Mouse (Mus musculus) E14TG2a.4 (cell line): ENCODE data around the gene Tenm4.

Experiments
- H3K27me3 ChIP-seq: 2 replicates; pipeline ENCODE4 v1.6.1; 2014; ENCODE audit warnings: low read length, control low read depth; ENCODE audit not compliant: insufficient read depth
- H3K36me3 ChIP-seq: 2 replicates; pipeline ENCODE4 v1.6.1; 2014; ENCODE audit warnings: low read length, control low read depth; ENCODE audit not compliant: insufficient read depth
- H3K4me1 ChIP-seq: replicated peaks from 2 replicates; pipeline ENCODE4 v1.6.1; 2014; ENCODE audit warnings: low read depth, low read length, control low read depth
- H3K4me3 ChIP-seq: replicated peaks from 2 replicates; pipeline ENCODE4 v1.5.1; 2014; ENCODE audit warnings: mild to moderate bottlenecking, low read length
- H3K9me3 ChIP-seq: 2 replicates; pipeline ENCODE4 v1.6.1; 2014; ENCODE audit warnings: low read length, control low read depth
- CTCF ChIP-seq: conservative IDR thresholded peaks from 2 replicates; pipeline ENCODE4 v1.5.1; 2014; ENCODE audit warnings: low read length
- NANOG ChIP-seq: IDR thresholded peaks from 2 replicates; pipeline ENCODE4 v1.6.1; 2014; ENCODE audit warnings: borderline replicate concordance, low read length, mixed read lengths
- POU5F1 ChIP-seq: IDR thresholded peaks from 2 replicates; pipeline ENCODE4 v1.6.1; 2014; ENCODE audit warnings: low read length, borderline replicate concordance

Tenm4 gene

DNA sequence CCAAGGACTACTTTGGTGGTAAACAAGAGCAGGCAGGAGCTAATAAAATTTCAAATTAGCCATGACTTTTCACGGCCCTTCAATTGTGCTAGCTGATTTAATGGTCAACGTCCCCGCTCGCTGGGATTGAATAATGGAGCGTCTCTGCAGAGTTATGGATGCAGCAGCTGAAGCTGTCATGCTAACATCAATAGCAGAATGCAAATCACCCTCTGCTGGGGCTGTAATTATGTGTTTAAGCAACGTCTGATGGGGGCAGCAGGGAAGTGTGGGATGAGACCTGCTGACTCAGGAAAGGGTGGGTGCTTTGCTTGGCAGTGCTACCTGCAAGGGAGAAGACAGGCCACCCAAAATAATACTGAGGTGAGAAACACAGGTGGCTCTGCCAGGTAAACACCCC lies 649.3 kb downstream of the Tenm4 start:
- Histone ChIP-seq H3K4me1 (peaks cover 14% of the 10 kb centered on the region), H3K27me3 (0 out of 2 replicates have a peak, but pooled peaks cover 2% of the 10 kb centered on the region), H3K4me3 (no peak overlapping the region), H3K9me3 (peaks cover 6% of the 10 kb centered on the region; the same call in 1 of the 2 replicates), H3K36me3 (no peaks in the 10 kb centered on the region)
- no peak for TF ChIP-seq CTCF

DNA sequence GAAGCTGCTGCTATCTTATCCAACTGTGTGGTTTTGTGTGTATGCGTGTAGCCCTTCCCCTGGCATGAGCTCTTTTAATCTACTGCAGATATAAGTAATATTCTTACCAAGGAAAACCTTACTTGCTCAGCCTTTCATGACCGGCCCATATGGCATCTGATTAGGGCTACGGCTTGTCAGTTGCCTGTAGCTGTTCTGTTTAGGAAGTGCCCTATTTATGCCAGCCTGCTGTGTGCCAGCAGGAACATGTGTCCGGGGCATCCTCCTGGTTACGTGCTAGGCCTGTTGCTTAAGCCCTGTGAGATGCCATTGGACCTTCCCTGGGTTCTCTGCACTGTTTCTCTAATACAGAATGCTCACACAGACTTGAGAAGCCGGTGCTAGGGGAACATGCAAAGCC lies 655.1 kb downstream of the Tenm4 start:
- H3K4me3 ChIP-seq, result no peak overlapping the region
- no peaks in the 10 kb centered on the region for H3K4me1 ChIP-seq
- H3K9me3 ChIP-seq, result no peaks in the 10 kb centered on the region; the same call in 1 of the 2 replicates
- TF ChIP-seq NANOG (no peak), POU5F1 (no peak), CTCF (no peak)
- H3K36me3 ChIP-seq, result no peaks in the 10 kb centered on the region
- 0 out of 2 replicates have a peak, but pooled peaks cover 2% of the 10 kb centered on the region for H3K27me3 ChIP-seq

DNA sequence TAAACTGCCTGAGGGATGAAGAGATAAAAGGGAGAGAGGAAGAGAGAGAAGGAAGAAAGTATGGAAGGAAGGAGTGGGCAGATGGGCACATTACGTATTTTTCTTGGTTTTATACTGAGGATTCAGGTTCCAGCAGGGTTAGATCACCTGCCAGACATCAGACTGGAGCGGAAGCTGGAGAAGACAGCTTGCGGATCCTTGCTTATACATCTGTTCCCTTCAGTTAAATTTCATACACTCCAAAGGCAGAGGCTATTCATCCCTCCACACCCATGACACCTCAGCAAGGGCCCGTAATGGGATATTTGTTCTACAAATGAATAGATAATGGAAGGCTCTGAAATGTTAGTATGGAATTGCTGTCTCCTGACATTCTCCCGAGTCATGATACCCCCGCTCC lies 655.6 kb downstream of the Tenm4 start:
- Histone ChIP-seq H3K27me3 (0 out of 2 replicates have a peak, but pooled peaks cover 2% of the 10 kb centered on the region), H3K9me3 (no peaks in the 10 kb centered on the region; the same call in 1 of the 2 replicates), H3K4me1 (no peaks in the 10 kb centered on the region), H3K36me3 (no peaks in the 10 kb centered on the region), H3K4me3 (no peak overlapping the region)
- no peak for TF ChIP-seq NANOG
- TF ChIP-seq CTCF, result no peak
- TF ChIP-seq POU5F1, result no peak

DNA sequence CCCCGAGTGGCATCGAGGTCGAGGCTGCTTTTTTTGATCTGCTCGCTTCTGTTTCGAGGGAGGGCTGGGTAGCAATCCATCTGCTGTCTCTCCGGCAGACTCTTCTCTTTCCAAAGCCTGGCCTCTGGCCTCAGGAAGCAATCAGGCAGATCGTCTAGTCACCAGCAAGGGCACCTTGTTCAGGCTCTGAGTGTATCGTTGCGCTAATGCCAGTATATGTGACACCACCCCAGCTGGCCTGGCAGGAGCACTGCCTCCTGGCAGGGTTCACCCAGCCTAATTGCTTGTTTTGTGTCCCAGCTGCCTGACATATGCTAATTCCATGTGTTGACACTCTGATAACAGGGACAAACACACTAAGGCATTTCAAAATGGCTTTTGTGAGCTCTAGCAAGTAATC lies 661.5 kb downstream of the Tenm4 start:
- no peaks in the 10 kb centered on the region; the same call in 1 of the 2 replicates for H3K9me3 ChIP-seq
- 0 out of 2 replicates have a peak, but pooled peaks cover 4% of the 10 kb centered on the region for H3K27me3 ChIP-seq
- H3K4me3 ChIP-seq, result no peak overlapping the region
- no peak for TF ChIP-seq POU5F1
- no peak for TF ChIP-seq NANOG
- TF ChIP-seq CTCF, result no peak
- no peaks in the 10 kb centered on the region for H3K36me3 ChIP-seq
- peaks cover 7% of the 10 kb centered on the region for H3K4me1 ChIP-seq

DNA sequence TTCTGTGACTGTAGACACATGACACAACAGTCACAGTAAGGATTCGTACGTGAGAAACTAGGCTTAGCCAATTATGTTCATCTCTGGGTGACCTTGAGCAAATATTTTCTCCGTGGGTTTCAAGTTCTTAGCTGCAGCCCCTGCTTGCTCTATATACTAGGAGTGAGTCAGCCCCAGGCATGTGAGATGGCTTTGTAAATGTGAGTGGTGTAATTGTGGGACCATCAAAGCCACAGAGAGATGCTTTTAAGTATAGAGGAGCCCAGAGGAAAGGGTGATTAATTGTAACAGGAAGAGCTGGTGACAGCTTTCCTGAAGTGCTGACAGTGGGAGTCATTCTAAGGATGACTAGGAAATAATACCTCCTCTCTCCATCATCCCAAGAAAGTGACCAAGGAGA lies 662.0 kb downstream of the Tenm4 start:
- TF ChIP-seq CTCF (no peak), NANOG (no peak), POU5F1 (no peak)
- Histone ChIP-seq H3K36me3 (no peaks in the 10 kb centered on the region), H3K27me3 (0 out of 2 replicates have a peak, but pooled peaks cover 4% of the 10 kb centered on the region), H3K4me3 (no peak overlapping the region), H3K4me1 (peaks cover 7% of the 10 kb centered on the region), H3K9me3 (no peaks in the 10 kb centered on the region)

DNA sequence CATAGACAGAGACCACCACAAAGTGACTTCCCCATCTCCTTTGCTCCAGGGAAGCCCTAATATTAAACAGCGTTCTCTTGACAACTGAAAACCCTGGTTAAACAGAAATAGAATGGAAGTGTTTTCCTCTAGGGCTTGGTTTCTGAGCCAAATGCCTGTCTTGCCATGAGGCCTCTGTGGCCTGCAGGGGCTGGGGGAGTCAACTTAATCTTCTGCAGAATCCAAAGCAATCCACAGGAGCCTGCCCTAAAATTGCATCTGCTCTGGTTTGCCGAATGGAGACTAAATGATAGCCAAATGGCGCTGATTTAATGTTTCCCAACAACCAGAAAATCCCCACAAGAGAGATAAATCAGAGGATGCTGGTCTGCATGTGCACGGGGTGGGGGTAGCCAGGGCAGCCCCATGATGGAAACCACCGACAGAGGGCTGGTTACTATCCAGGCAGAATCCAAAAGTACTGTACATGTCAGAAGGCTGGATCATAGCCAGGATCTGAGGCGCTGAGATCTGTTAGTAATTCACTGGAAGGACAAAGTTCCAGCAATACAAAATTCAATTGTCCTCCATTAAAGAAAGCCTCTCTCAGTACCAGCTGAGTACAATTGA lies 663.7 kb downstream of the Tenm4 start:
- Histone ChIP-seq H3K9me3 (no peaks in the 10 kb centered on the region), H3K4me3 (no peak overlapping the region), H3K27me3 (peaks cover 8% of the 10 kb centered on the region; the same call in 1 of the 2 replicates), H3K4me1 (peaks cover 7% of the 10 kb centered on the region), H3K36me3 (peaks cover 8% of the 10 kb centered on the region)
- no peak for TF ChIP-seq NANOG
- no peak for TF ChIP-seq POU5F1

DNA sequence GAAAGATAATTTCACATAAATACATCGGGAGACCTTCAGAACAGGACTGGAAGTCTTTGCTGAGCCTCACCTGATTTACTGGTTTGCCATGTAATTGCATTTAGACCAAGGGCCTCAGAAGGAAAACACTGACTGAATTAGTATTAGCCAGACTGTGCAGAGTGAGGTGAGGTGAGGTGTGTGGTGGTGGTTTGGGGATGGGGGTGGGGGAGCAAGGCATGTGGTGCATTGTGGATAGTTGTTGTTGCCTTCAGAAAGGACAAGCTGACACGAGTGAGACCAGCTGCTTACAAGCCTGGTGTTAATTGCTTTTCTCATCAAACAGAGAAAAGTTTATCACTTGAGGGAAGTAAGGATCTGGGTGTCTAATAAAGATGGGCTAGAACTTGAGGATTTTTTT lies 664.3 kb downstream of the Tenm4 start:
- peaks cover 8% of the 10 kb centered on the region; the same call in 1 of the 2 replicates for H3K27me3 ChIP-seq
- H3K9me3 ChIP-seq, result no peaks in the 10 kb centered on the region
- TF ChIP-seq NANOG, result no peak
- TF ChIP-seq POU5F1, result no peak
- TF ChIP-seq CTCF, result no peak
- peaks cover 7% of the 10 kb centered on the region for H3K4me1 ChIP-seq
- peaks cover 8% of the 10 kb centered on the region for H3K36me3 ChIP-seq
- no peak overlapping the region for H3K4me3 ChIP-seq

DNA sequence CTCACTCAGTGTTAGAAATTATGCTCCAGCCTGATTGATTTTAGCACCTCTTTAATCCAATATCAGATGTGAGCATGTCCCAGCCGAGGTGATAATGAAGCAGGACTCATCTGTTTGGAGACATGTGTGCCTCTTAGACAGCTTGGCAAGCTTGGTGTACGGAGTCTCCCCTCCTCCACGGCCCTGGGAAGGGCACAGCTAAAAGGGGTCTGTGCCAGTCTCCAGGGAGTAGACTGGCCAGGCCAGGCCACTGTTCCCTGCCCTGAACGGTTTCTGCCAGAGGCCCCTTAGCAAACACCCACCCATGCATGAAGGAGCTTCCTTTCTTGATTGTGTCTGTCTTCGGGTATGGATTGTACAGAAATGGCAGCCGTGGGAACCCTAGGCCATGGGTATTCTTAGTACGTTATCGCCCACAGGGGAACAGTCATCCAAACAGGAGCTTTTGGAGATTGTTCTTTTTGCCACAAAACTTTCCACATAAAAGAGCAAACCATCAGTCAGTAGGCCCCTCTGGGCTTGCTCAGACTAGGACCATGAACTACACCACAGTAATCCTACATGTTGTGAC lies 667.3 kb downstream of the Tenm4 start:
- no peak for TF ChIP-seq NANOG
- no peak for TF ChIP-seq CTCF
- no peak for TF ChIP-seq POU5F1
- H3K4me3 ChIP-seq, result no peak overlapping the region
- H3K4me1 ChIP-seq, result peaks cover 16% of the 10 kb centered on the region
- H3K9me3 ChIP-seq, result no peaks in the 10 kb centered on the region
- peaks cover 4% of the 10 kb centered on the region; the same call in 1 of the 2 replicates for H3K27me3 ChIP-seq
- H3K36me3 ChIP-seq, result peaks cover 8% of the 10 kb centered on the region

DNA sequence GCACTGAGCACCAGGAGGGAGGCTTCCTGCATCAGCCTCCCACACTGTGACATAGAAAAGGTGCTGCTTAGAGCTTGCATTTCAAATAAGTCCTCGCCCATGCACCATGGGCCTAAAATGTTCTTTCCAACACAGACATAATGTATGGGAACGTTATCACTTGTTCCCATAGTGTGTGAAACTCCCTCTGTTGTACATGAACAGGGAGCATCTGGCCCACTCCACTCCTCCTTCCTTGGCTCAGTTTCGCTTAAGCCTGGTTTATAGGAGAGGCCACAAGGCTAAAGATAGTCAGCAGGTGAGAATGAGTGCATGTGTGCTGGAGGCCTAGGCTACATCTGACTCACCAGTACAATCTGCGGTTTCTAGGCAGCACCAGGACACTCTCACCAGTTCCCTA lies 667.9 kb downstream of the Tenm4 start:
- Histone ChIP-seq H3K27me3 (peaks cover 4% of the 10 kb centered on the region; the same call in 1 of the 2 replicates), H3K4me3 (no peak overlapping the region), H3K9me3 (no peaks in the 10 kb centered on the region), H3K4me1 (peaks cover 16% of the 10 kb centered on the region), H3K36me3 (peaks cover 8% of the 10 kb centered on the region)
- TF ChIP-seq CTCF, result no peak
- TF ChIP-seq POU5F1, result no peak
- TF ChIP-seq NANOG, result no peak
